Mouse (Mus musculus) liver, embryonic 14.5 days (tissue): ENCODE results near the gene Id3. TPM values are rescaled to one million over a fixed set of nuclear protein-coding genes. Genes with fewer than 3 reads are reported as not detected.
A peak's percentile ranks its signal among the peaks of the same experiment; 100 is the strongest.

ENCODE experiments used
- ATAC-seq: fragments of 200-750 bp; cut with Nextera tagmentation; 2 replicates; pipeline ENCODE4 v1.8.0; 2017; ENCODE audit warnings: moderate number of reproducible peaks, mild to moderate bottlenecking, moderate library complexity; ENCODE audit not compliant: insufficient read depth
- DNase-seq, 3 experiments: peaks; one replicate each; pipeline ENCODE4 v3.0.0-alpha.2; 2012 to 2013; ENCODE audit warnings: low read depth in 3 of 3, low spot score in 3 of 3
- H3K27ac ChIP-seq: fragments of 300-500 bp; sonication (generic); 2 replicates; pipeline ENCODE4 v1.5.1; 2014; ENCODE audit warnings: moderate library complexity, mild to moderate bottlenecking, control low read depth, inconsistent platforms
- H3K27me3 ChIP-seq: fragments of 300-500 bp; sonication (generic); 2 replicates; pipeline ENCODE4 v1.6.1; 2014; ENCODE audit warnings: mild to moderate bottlenecking, low read length, moderate library complexity; ENCODE audit not compliant: control insufficient read depth, insufficient read depth
- H3K36me3 ChIP-seq: fragments of 300-500 bp; sonication (generic); replicated peaks from 2 replicates; pipeline ENCODE4 v1.6.1; 2014; ENCODE audit warnings: low read depth; ENCODE audit not compliant: control insufficient read depth, insufficient read depth
- H3K4me1 ChIP-seq, 2 experiments: fragments of 200-500 bp in 1 of 2; fragments of 300-500 bp in 1 of 2; sonication (generic) in 1 of 2; replicated peaks; 2 replicates each; pipeline ENCODE4 v1.6.1; 2012 to 2014; ENCODE audit warnings: antibody characterized with exemption in 1 of 2, inconsistent platforms in 1 of 2, low read length in 1 of 2; ENCODE audit not compliant: control insufficient read depth in 2 of 2, insufficient read depth in 2 of 2
- H3K4me2 ChIP-seq: fragments of 300-500 bp; sonication (generic); 2 replicates; pipeline ENCODE4 v1.6.1; 2014; ENCODE audit warnings: low read depth, mild to moderate bottlenecking, control low read depth, moderate library complexity
- H3K4me3 ChIP-seq, 2 experiments: fragments of 200-500 bp in 1 of 2; fragments of 300-500 bp in 1 of 2; sonication (generic) in 1 of 2; 2 replicates each; pipeline ENCODE4 v1.5.1; 2012 to 2014; ENCODE audit warnings: low read depth in 2 of 2, low read length in 2 of 2, mild to moderate bottlenecking in 2 of 2, control low read depth in 1 of 2, inconsistent platforms in 1 of 2, moderate library complexity in 1 of 2; ENCODE audit not compliant: insufficient read depth in 1 of 2
- H3K9ac ChIP-seq: fragments of 300-500 bp; sonication (generic); replicated peaks from 2 replicates; pipeline ENCODE4 v1.6.1; 2014; ENCODE audit warnings: mild to moderate bottlenecking, control low read depth, moderate library complexity
- H3K9me3 ChIP-seq: fragments of 300-500 bp; sonication (generic); 2 replicates; pipeline ENCODE4 v1.6.1; 2016; ENCODE audit warnings: low read length, mixed read lengths; ENCODE audit not compliant: control insufficient read depth
- CTCF ChIP-seq: IDR thresholded peaks from 2 replicates; pipeline ENCODE4 v1.5.1; 2016; ENCODE audit warnings: antibody characterized with exemption, low read depth, control low read depth
- EP300 ChIP-seq: IDR thresholded peaks from 2 replicates; pipeline ENCODE4 v1.6.1; 2016; ENCODE audit warnings: antibody characterized with exemption, low read depth
- WGBS: fragments of 180-500 bp; shearing (Covaris S2); extraction: QIAGEN DNeasy Blood & Tissue Kit; methylation state at CpG from one replicate; pipeline ENCODE4 v1.1.7; 2014; ENCODE audit not compliant: insufficient replicate concordance; 5-methylcytosine and 5-hydroxymethylcytosine counted together
- polyA plus RNA-seq, 2 experiments: library from polyadenylated mRNA; depleted of rRNA in 1 of 2; stranded (reverse) in 1 of 2; unstranded in 1 of 2; fragments of >200 nt; fragmentation: Nextera tagmentation in 1 of 2; extraction: Ambion mirVana in 1 of 2; gene quantifications; 2 replicates each; pipeline versions ENCODE4 v1.2.1 to v1.2.3; 2012 to 2014

Id3 gene
- polyA plus RNA-seq (2012; rRNA removed) (23.0 and 29.8 TPM in 2 replicates), polyA plus RNA-seq (2014; fragmentation: Nextera tagmentation; extraction: Ambion mirVana) (33.2 and 33.8 TPM in 2 replicates)

GRCm38 (mm10) chr4:136143193-136143976, at the start of gene Id3:
TSS of gene Id3 (plus strand) at chr4:136143497.
- Histone ChIP-seq H3K4me3 (peak within 1 kb of the TSS; percentile 54), H3K27me3 (peaks cover 93% of the 10 kb centered on the region), H3K27ac (no peak within 1 kb of the TSS), H3K9me3 (no peaks in the 10 kb centered on the region), H3K36me3 (no peaks in the 10 kb centered on the region), H3K4me1 (peaks cover 4 to 25% of the 10 kb centered on the region in 2 experiments; a peak in 3 of 4 replicates), H3K4me2 (peak within 1 kb of the TSS; percentile 54), H3K9ac (peak within 1 kb of the TSS; percentile 50)
- peak; percentile 77 for ATAC-seq
- peak; percentile 59 to 71 (median 59) for DNase-seq
- no peak for TF ChIP-seq EP300
- no peak for TF ChIP-seq CTCF
- WGBS: 1% methylated on average over 39 of the region's 39 CpGs

GRCm38 (mm10) chr4:136094519-136095219, 48.6 kb upstream of the Id3 start:
- ATAC-seq (no peak), DNase-seq (no peak)
- TF ChIP-seq EP300: no peak
- TF ChIP-seq CTCF: no peak
- H3K4me1 ChIP-seq: peaks cover 0 to 7% of the 10 kb centered on the region in 2 experiments; a peak in 1 of 4 replicates
- no peak overlapping the region for H3K4me3 ChIP-seq
- no peaks in the 10 kb centered on the region for H3K27me3 ChIP-seq
- H3K9ac ChIP-seq: no peak overlapping the region
- no peaks in the 10 kb centered on the region for H3K9me3 ChIP-seq
- H3K27ac ChIP-seq: no peak overlapping the region
- WGBS: 64% methylated on average over 18 of the region's 18 CpGs
- no peaks in the 10 kb centered on the region for H3K36me3 ChIP-seq
- no peak overlapping the region for H3K4me2 ChIP-seq

- peaks cover 0 to 7% of the 10 kb centered on the region in 2 experiments; a peak in 1 of 4 replicates for H3K4me1 ChIP-seq
- no peaks in the 10 kb centered on the region for H3K9me3 ChIP-seq
- TF ChIP-seq EP300 (no peak), CTCF (0 out of 2 replicates have a peak, but pooled peaks have one; percentile 3)
- ATAC-seq: peak; percentile 48; the same call in 1 of the 2 replicates
- no peak for DNase-seq
- H3K36me3 ChIP-seq: no peaks in the 10 kb centered on the region
- H3K27ac ChIP-seq: no peak overlapping the region
- H3K4me3 ChIP-seq: no peak overlapping the region
- WGBS: 57% methylated on average over 9 of the region's 9 CpGs
- H3K9ac ChIP-seq: no peak overlapping the region
- H3K4me2 ChIP-seq: no peak overlapping the region
- H3K27me3 ChIP-seq: no peaks in the 10 kb centered on the region
Observed at GRCm38 (mm10) chr4:136095490-136096105, 47.7 kb upstream of the Id3 start.

GRCm38 (mm10) chr4:136096446-136097113, 46.7 kb upstream of the Id3 start:
- peaks cover 0 to 7% of the 10 kb centered on the region in 2 experiments; a peak in 1 of 4 replicates for H3K4me1 ChIP-seq
- H3K4me3 ChIP-seq: no peak overlapping the region
- H3K4me2 ChIP-seq: no peak overlapping the region
- H3K27me3 ChIP-seq: no peaks in the 10 kb centered on the region
- no peak overlapping the region for H3K27ac ChIP-seq
- ATAC-seq (no peak), DNase-seq (no peak)
- no peaks in the 10 kb centered on the region for H3K36me3 ChIP-seq
- TF ChIP-seq EP300 (no peak), CTCF (no peak)
- H3K9ac ChIP-seq: no peak overlapping the region
- WGBS: 49% methylated on average over 11 of the region's 11 CpGs
- H3K9me3 ChIP-seq: no peaks in the 10 kb centered on the region
